Mouse (Mus musculus): ENCODE measurements around the gene Xkrx. TPM values are rescaled to one million over a fixed set of nuclear protein-coding genes. Genes with fewer than 3 reads are reported as not detected.

Xkrx gene
- total RNA-seq, 2 experiments from 2014 or later, result 0.69 to 1.5 TPM

Other genes starting within 250 kb of the Xkrx start
- 1 to 10 TPM; 1.1 to 1.2 TPM for gene Sytl4, start 180.3 kb downstream of the Xkrx start, total RNA-seq (2021)
- gene Cstf2, start 102.9 kb downstream of the Xkrx start, total RNA-seq (2021), result 10 to 100 TPM; 29.7 to 34.1 TPM
- gene Arl13a, start 25.4 kb upstream of the Xkrx start, total RNA-seq (2021), result not detected
- gene Nox1, start 59.9 kb upstream of the Xkrx start, total RNA-seq (2021), result under 1 TPM; 0.41 to 0.71 TPM
- 10 to 100 TPM; 10.4 to 14.3 TPM for gene Trmt2b, start 114.9 kb upstream of the Xkrx start, total RNA-seq (2021)
- gene Tmem35a, start 133.1 kb upstream of the Xkrx start, total RNA-seq (2021), result 1 to 10 TPM; 2.0 to 2.5 TPM
- 1 to 10 TPM; 5.9 to 7.6 TPM for gene Cenpi, start 146.0 kb upstream of the Xkrx start, total RNA-seq (2021)
- gene Drp2, start 242.5 kb upstream of the Xkrx start, total RNA-seq (2021), result 10 to 100 TPM; 12.6 to 17.3 TPM

All from gastrocnemius, postnatal 4 days (tissue).